Mouse (Mus musculus): ENCODE measurements at regions not wholly inside any gene's neighbourhood (a gene's known extent, or its start where the extent isn't known, plus 50 kb on each side); places are given as distances from the start of the nearest gene placed in this dataset.

DNA sequence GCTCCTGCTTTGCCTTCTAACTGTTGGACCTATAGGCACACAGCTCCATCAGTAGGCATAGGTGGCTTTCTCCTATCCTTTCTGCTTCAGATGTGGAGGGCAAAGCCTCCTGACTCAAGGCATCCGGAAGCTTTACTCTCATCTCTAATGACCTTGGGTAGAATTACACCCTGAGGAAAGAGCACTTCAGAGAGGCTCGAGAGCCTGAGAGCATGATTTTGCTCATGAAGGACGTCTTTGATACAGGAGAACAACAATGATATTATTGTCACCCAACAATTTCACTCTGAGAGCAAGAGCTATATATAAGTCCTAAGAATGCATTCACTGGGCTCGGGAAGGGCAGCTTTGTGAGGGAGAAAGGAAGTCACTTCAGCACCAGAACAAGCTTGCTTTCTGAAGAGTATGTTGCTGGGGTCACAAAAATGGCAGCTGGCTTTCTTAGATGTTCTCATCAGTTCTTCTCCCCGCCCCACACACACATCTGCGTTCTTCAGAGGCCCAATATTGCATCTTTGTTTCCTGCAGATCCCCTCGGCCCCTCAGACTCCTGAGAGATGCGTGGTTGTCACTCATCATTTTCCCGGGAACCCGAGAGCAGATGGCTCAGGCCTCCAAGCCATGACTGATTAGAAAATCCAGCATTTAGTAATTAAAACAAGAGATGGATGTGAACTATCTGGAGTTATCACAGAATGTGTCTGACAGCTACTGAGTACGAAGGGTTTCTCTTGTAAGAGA lies 110.7 kb upstream of the Tgfbr2 start:
- no peak for DNase-seq (ENCODE audit: low spot score in 2 of 2)

DNA sequence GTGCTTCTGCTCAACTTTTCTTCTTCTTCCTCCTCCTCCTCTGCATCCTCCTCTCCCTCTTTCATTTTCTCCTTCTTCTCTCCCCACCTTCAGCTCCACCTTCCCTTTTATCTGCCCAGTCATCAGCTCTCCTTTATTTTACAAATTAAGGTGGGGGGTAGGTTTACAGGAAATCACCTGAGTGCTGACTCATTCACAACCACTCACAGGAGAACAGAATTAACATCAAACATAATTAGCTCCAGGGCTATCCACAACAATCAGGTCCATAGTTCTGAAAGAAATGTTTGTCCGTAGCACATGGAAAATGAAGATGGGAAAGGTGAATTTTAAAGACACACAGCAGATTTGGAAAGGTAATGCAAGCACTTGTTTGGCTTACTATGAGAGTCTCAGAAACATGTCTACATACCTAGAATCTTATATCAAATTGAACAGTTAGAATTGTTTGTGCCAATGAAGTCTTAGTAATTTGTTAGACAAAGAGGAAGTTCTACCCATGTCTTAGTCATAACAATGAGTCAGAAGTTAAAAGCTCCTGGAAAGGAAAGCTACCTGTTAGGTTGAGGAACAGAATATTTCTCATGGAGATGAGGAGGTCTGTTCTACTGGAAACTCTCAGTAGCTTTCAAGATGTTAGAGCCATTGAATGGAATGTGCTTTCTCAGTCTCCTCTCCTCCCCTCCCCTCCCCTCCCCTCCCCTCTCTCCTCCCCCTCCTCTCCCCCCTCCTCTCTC lies 108.8 kb upstream of the Tgfbr2 start:
- no peak for DNase-seq (ENCODE audit: low spot score in 2 of 2)

DNA sequence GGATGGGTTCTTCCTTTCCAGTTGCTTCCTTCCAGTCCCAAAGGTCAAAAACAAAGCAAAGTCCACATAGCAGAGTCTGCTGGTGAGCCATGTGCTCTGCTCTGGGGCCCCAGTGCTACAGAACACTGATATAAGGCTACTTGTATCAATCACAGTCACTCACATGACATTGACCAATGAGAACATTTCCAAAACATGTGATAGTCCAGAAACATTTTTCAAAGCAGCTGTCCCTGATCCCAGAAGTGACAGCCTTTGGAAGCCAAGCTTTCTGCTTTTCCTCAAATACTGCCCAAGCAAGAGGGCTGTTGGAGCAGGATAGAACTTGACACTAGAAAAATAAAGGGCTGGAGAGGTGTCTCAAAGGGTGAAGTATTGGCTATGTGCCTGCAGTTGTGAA lies 106.5 kb upstream of the Tgfbr2 start:
- DNase-seq (ENCODE audit: low spot score in 2 of 2): no peak

DNA sequence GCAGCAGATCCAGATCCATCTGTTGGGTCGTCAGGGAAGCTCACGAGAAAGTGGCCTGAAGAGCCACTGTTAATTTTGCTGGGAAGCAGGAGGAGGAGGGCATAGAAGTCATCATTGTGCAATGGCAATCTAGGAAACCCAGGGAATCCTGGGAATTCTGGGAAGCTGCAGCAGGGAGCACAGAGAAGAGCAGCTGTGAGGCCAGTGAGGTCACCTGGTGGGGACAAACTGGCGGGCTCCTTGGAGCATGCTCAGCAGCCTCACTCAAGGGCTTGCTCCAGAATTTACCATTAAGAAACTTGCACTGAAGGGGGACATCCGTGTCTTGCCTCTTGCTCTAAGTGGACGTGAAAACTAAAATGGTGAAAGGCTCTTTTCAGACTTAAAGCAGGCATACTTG lies 105.0 kb upstream of the Tgfbr2 start:
- no peak for DNase-seq (ENCODE audit: low spot score in 2 of 2)

DNA sequence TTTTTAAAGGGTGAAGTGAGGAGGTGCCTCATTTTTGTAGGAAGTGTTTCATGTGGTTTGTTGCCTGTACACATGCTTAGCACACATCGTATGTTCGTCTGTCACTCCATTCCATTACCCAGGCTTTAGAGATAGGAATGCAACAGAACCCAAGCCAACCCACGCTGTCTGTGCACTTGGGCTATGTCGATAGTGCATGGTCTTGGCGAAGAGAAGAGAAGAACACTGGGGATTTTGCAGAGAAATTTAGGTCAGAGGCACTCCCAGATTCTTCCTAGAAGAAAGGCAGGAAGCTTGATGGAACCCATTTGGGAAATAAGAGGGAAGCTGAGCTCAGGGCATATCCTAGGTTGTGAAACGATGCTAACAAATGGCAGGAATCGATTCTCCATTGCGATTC lies 103.7 kb upstream of the Tgfbr2 start:
- no peak for DNase-seq (ENCODE audit: low spot score in 2 of 2)

DNA sequence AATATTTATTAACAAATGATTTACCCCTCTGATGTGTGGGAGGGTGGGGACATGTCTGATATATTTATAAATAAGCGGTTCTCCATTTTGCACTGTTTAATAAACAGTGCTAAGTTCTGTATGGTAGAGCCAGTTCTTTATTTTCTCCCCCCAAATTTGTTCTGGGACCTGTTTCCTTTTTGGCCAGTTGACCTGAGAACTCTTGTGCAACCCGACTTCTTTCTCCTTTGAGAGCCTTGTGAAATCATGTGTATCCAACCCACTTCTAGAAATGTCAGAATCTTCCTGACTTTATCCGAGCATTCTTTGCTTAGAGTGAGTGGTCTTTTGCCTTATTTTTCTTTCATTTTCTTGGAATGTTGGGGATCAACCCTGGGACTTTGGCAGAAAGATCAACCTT lies 102.6 kb upstream of the Tgfbr2 start:
- DNase-seq (ENCODE audit: low spot score in 2 of 2): no peak

DNA sequence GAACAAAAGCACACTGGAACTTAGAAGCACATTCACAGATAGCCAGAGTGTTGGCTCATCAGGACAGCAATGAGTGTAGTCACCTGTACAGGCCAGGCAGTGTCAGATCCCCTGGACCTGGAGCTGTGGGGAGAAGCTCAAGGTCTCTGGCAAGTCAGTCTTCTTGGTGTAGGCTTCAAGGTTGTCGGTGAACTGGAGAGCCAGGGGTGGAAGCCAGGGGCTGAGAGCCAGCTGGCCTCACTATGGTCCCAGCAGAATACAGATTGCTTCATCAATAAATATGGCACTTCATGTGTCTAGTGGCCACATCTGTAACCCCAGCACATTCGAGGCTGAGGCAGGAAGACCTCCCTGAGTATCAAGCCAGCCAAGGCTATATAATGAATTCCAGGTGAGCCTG lies 101.0 kb upstream of the Tgfbr2 start:
- no peak for DNase-seq (ENCODE audit: low spot score in 2 of 2)

DNA sequence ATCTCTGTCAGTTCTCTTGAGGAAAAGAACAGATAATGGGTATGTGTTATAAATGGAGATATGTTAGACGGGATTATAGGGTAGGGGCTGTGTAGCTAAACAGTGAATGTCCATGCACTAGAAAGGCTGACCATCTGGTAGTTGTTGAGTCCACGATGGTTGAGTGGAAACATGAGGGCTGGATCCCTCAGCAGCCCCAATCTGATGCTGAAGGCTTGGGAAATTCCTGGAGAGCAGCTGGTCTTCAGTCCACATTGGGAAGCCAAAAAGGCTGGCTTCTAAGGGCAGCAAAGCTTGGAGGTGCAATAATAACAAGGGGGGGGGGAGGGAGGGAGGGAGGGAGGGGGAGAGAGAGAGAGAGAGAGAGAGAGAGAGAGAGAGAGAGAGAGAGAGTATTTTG lies 97.3 kb upstream of the Tgfbr2 start:
- DNase-seq (ENCODE audit: low spot score in 2 of 2): no peak

DNA sequence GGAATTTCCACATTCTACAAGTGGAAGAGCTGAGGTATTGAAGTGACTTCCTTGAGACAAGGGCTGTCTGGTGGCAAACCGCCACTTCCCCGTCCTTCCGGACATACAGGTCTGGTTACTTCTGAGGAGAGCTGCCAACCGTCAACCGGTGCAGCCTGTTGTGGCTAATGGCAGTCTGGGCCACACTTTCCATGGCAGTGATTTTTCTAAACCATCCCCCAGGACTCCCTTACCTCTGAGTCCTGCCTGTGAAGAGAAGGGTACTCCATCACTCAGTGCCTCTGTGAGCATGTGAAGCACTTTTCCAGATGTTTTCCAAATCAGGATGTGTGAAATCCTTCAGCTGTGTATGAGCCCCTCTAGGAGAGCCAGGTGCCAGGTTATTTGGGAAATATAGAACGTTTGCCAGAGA lies 95.3 kb upstream of the Tgfbr2 start:
- DNase-seq (ENCODE audit: low spot score in 2 of 2): no peak

DNA sequence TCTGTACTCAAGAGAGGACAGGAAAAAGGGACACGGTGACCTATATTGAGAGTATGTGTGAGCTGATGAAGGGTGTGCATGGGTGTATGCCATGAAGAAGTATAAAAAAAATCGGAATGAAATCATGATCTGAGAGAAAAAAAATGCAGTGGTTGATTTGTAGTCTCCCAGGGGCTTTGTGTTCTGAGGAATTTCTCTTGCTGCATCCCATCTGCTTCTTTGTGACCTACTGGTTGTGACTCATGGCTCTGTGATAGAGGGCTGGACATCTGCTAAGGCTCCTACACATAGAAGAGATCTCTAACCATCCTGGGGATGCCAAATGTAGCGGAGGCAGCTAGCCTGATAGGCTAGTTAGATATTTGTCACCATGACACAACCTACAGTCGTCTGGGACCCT lies 92.3 kb upstream of the Tgfbr2 start:
- DNase-seq (ENCODE audit: low spot score in 2 of 2): no peak

DNA sequence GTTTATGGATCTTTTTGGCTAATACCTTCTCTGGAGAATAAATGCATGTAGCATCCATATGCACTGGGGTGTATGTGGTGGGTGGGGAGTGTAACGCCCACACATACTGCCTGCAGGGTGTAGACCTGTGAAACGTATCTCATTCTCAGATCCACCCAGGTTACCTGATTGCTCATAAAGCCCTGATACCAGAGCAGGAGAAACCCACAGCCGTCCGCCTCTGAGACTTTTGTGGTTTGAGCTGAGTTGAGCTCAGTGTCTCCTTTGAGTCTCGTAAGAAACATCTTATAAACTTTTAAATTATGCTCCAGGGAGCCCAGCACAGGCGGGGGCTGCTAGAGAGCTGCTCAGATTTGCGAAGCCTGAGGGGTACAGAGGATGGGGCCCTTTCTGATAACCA lies 88.7 kb upstream of the Tgfbr2 start:
- no peak for DNase-seq (ENCODE audit: low spot score in 2 of 2)

DNA sequence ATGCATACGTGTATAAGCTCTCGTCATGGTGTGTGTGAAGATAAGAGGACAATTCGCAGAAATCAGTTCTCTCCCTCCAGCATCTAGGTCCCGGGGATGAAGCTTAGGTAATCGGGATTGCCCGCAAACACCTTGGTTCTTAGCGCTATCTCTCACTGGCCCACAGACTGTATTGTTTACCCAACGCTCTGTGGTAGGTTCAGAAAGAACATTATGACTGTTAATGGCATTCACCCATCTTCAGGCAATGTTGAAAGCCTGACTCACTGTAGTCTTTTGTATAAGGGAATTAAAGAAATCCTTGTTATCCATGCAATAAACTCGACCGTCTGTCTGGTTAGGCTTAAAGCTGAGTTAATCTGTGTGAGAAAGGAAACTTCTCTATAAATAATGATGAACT lies 84.4 kb upstream of the Tgfbr2 start:
- no peak for DNase-seq (ENCODE audit: low spot score in 2 of 2)

DNA sequence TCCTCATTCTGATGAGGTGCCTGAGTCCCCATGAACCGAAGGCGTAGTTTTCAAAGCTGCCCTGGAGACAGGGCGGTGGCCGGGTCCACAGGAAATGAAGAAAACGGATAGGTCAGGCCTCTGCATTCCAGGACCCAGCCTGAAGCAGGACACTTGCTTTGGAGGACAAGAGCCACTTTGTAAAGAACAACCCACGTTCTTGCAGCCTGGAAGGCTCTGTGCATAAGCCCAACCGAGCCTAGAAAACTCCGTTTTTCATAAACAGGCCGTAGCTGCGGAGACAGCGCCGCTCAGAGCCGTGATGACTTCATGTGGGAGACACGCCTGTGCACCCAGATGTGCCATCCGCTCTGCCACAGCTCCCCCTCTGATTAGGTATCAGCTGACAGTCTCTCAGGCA lies 78.4 kb upstream of the Tgfbr2 start:
- peak in 1 of 2 experiments; percentile 31 for DNase-seq (ENCODE audit: low spot score in 2 of 2)

DNA sequence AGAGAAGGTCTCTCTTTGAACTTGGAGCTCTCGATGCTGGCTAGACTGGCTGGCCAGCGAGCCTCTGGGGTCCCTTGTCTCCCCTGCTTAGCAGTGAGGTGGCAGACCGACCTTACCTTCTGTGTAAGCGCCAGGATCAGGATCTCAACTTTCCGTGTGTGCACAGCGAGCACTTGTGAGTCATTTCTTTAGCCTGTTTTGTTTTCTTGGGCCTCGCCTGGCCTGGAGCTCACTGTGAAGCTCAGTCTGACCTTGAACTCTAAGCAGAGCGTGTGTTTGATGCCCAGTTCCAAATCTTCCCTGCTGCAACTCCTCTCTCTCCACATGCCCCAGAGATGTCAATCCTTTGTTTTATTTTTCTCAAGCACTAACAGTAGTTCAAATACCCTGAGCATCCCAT lies 77.6 kb upstream of the Tgfbr2 start:
- DNase-seq (ENCODE audit: low spot score in 2 of 2): no peak

DNA sequence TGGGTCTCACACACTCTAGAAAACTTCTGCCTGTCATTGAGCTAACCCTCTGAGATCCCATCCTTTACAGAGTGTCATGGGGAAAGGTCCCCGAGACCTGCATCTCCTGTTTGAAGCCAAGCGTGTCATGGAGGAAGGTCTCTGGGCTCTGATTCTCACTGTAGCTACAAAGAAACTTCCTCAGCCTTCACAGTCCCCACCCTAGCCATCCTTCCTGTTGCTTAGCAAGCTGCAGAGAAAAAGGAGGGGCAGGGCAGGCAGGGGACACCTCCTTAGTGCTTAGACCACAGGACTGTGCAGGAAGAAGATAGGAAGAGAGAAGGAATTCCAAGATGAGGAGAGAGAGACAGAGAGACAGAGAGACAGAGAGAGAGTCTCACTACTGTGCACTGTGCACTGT lies 74.6 kb upstream of the Tgfbr2 start:
- no peak for DNase-seq (ENCODE audit: low spot score in 2 of 2)

DNA sequence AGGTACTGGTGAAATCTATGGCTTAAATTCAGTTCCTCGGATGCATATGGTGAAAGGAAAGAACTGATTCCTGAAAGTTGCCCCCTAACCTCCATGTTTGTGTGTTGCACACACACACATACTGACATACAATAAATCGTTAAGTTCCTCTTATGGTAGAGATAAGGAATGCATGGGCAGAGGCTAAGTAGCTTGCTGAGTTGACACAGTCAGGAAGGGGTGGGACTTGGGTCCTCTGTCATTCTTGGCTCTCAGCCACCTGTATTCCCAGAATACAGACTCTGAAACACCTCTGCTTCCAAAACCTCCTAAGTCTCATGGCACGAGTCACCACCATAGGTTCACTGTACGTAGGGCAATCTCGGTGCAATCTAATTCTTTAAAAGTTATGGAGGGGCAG lies 70.0 kb upstream of the Tgfbr2 start:
- DNase-seq (ENCODE audit: low spot score in 2 of 2): no peak

DNA sequence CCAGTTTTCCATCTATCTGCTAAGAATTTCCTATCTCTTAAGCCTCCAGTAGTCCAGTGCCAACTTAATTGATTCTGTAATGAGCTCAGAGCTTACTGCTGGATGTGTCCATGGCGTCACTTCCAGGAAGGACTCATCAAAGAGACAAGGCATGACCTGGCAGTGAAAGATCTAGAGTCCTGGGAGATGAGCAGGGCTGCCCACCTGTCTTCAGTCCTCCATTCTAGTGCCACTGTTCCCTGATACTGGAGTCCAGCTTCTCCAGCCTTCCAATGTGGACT lies 69.4 kb upstream of the Tgfbr2 start:
- no peak for DNase-seq (ENCODE audit: low spot score in 2 of 2)

DNA sequence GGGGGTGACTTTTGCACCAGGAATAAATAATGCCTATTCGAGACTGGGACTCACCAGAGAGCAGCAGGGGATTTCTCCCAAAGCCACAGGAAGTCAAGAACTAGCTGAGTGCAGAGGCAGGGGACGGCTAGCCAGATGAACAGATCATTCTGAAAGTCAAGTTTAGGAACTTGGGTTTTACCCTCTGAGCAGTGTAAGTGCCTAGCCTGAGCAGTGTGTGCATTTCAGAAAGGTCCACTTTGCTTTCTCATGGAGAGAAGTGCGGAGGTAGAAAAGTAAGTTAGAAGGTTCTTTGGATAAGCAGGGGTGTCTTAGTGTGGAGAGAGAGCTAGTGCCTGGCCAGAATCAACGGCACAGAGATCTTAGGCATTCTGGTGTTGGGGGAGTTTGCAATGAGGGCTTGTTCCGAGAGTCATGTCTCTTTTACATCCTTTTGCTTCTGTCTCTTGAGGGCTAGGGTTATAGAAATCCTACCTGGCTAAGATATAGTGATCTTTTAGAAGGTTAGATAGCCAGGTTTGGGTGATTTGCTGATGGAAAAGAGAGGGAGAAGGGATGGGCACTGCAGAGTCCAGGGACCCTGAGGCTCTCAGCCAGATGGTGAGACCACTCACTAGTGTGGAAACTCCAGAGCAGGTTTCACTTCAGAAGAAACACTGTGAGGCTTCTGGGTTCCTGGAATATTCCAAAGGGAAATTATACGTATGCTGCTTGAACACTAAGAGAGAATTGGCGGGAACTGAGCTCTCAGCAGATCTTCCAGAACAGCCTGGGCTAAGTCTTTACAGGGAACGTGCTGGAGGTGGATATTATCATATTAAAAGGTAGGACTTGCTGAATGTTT lies 68.8 kb upstream of the Tgfbr2 start:
- no peak for DNase-seq (ENCODE audit: low spot score in 2 of 2)

DNA sequence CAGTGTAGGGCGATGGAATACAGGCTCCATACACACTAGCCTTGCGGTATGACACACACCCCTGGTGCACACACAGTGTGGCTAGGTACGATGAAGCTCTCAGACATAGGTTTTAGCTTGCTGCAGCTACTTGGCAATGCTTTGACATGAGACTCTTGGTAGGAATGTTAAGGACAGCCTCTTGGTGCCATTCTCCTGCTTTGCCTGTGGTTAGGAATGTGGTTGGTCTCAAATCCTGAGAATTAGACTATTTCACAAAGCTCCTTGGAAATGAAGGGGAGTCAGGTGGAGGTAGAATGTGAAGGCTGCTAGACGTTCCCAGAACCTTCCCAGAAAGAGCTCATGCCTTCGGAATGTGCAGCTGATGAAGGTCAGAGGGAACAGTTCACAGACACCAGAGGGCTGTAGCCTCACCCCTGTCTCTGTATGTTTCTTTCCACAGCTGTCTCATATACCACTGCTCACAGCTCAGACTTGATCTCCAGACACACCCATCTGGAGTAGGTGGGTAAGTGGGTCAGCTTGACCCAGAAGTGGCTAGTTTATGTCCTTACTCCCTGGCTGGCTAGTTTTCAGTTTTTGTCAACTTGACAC lies 66.9 kb upstream of the Tgfbr2 start:
- DNase-seq (ENCODE audit: low spot score in 2 of 2): no peak

DNA sequence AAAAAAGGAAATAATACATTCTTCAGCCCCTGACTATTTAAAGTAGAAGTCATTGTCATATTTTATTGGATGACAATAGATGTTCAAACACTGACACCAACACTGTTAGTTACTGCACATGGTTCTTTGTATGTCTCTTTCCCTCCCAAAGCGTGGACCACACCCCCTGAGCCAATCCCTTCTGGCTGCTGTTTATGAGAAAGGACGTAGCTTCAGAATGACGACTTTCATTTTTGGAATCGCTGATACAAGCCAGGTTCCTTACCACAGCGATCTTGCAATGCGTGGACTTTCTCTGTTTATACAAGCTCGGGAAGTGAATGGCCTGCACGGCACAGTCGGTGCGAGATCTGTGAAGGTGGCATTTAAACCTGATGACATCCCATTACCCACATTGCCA lies 66.1 kb upstream of the Tgfbr2 start:
- no peak for DNase-seq (ENCODE audit: low spot score in 2 of 2)

DNA sequence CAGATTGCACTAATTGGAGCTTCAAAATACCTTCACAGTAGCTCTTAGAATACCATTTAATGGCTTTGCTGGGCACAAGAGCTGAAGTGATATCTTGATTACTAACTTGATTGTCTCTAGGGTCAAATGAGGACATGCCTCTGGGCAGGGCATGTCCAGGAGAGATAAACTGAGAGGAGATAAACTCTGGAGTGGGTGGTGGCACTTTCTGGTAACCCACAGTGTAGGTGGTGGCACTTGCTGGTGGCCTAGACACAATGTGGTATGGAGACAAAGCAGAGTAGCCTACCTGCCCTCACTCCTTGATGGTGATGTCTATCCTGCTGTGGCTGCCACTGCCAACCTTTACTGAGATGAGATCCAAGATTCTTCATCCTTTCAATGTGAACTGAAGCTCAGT lies 61.7 kb upstream of the Tgfbr2 start:
- DNase-seq (ENCODE audit: low spot score in 2 of 2): no peak

DNA sequence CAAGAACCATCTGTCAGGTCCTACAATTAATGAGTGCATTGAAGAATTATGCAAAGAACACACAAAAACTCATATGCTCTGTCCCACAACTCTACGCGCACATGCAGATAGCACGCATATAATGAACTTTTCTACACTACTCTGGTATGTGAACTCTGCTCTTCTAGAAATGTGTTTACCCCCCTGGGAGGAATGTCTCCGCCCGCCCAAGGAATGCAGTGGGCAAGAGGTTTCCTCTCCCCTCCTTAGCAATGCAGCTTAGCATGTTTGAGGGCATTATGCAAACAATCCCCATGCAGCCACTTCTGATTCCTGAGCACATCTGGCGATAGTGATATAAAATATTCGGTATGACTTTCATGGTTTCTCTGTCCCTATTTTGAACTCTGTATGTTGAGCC lies 59.0 kb upstream of the Tgfbr2 start:
- DNase-seq (ENCODE audit: low spot score in 2 of 2): no peak
